ENCODE assay signal across 10 mouse cellular contexts in genomic region chr11:11499944-11500343, GRCm38 (mm10). TPM values are rescaled to one million over a fixed set of nuclear protein-coding genes. Genes with fewer than 3 reads are reported as not detected.
A peak's percentile ranks its signal among the peaks of the same experiment; 100 is the strongest.
DNase-seq lines count a peak whose midpoint lies in the region; ATAC-seq lines count a peak whose summit lies in the region.
"Had no signal": no experiment of that assay in that cellular context is flagged by ENCODE, and none has a peak within 500 bp of the region (broad histone marks: within the 10 kb centered on the region; RNA-seq: fewer than 3 reads in every experiment).

No protein-coding gene starts in this region.

- no peak overlapping the region for H3K9ac ChIP-seq in kidney, embryonic 16.5 days (replicated peaks; ENCODE audit: low read length)
- no peak overlapping the region for H3K9ac ChIP-seq in forebrain, embryonic 14.5 days (ENCODE audit: low read length)
- H3K9ac ChIP-seq in limb, embryonic 11.5 days (ENCODE audit: low read length) = no peak overlapping the region
- H3K9ac ChIP-seq: limb, embryonic 12.5 days had no signal

- ATAC-seq in kidney, embryonic 16.5 days (ENCODE audit: low FRiP score, low TSS enrichment) = no peak
- ATAC-seq in CD4-positive, CD25-positive, alpha-beta regulatory T cell, adult 4 months = peak; percentile 74
- ATAC-seq in forebrain, embryonic 14.5 days = no peak
- ATAC-seq in limb, embryonic 11.5 days (ENCODE audit: insufficient number of reproducible peaks, low FRiP score, low TSS enrichment, low read depth) = no peak

- H3K27ac ChIP-seq in kidney, embryonic 16.5 days (ENCODE audit: low read length) = no peak overlapping the region
- H3K27ac ChIP-seq in forebrain, embryonic 14.5 days (ENCODE audit: low read depth, low read length) = no peak overlapping the region
- no peak overlapping the region for H3K27ac ChIP-seq in limb, embryonic 11.5 days (replicated peaks; ENCODE audit: low read depth, low read length)
- H3K27ac ChIP-seq: limb, embryonic 12.5 days had no signal

- H3K4me1 ChIP-seq in kidney, embryonic 16.5 days (ENCODE audit: insufficient read depth, low read length) = no peaks in the 10 kb centered on the region
- H3K4me1 ChIP-seq in forebrain, embryonic 14.5 days (ENCODE audit: control insufficient read depth, insufficient read depth, low read length) = no peaks in the 10 kb centered on the region
- H3K4me1 ChIP-seq in limb, embryonic 11.5 days (ENCODE audit: control insufficient read depth, insufficient read depth, low read length) = no peaks in the 10 kb centered on the region
- H3K4me1 ChIP-seq: limb, embryonic 12.5 days had no signal

- WGBS in kidney, embryonic 16.5 days = 25% methylated on average over 10 of the region's 10 CpGs
- 20% methylated on average over 10 of the region's 10 CpGs for WGBS in forebrain, embryonic 14.5 days
- 22% methylated on average over 10 of the region's 10 CpGs for WGBS in limb, embryonic 11.5 days

- H3K9me3 ChIP-seq in kidney, embryonic 16.5 days (ENCODE audit: low read length) = no peaks in the 10 kb centered on the region
- no peaks in the 10 kb centered on the region for H3K9me3 ChIP-seq in forebrain, embryonic 14.5 days (replicated peaks; ENCODE audit: control insufficient read depth, low read length)
- no peaks in the 10 kb centered on the region for H3K9me3 ChIP-seq in limb, embryonic 11.5 days (ENCODE audit: control insufficient read depth, low read length)
- H3K9me3 ChIP-seq: limb, embryonic 12.5 days had no signal

- H3K4me3 ChIP-seq in kidney, embryonic 16.5 days (ENCODE audit: low read length) = no peak overlapping the region
- H3K4me3 ChIP-seq in forebrain, embryonic 14.5 days (ENCODE audit: low read depth, low read length) = no peak overlapping the region
- no peak overlapping the region for H3K4me3 ChIP-seq in limb, embryonic 11.5 days (ENCODE audit: low read depth, low read length)
- H3K4me3 ChIP-seq: erythroblast, embryonic 14.5 days; limb, embryonic 12.5 days had no signal

- H3K4me2 ChIP-seq in kidney, embryonic 16.5 days (replicated peaks; ENCODE audit: low read depth, low read length) = no peak overlapping the region
- no peak overlapping the region for H3K4me2 ChIP-seq in forebrain, embryonic 14.5 days (ENCODE audit: low read length)
- H3K4me2 ChIP-seq in limb, embryonic 11.5 days (ENCODE audit: low read depth, severe bottlenecking) = no peak overlapping the region
- H3K4me2 ChIP-seq: limb, embryonic 12.5 days had no signal

- DNase-seq in kidney, adult 9 months = peak; percentile 25
- DNase-seq in NIH3T3 (ENCODE audit: low read depth) = peak; percentile 52
- peak; percentile 32 for DNase-seq in forebrain, embryonic 14.5 days (ENCODE audit: low spot score)
- DNase-seq in limb, embryonic 11.5 days (ENCODE audit: low spot score) = peak; percentile 42
- peak; percentile 76 for DNase-seq in thymus, postnatal 14 days
- DNase-seq in cerebellum, postnatal 36 days = no peak

- no peaks in the 10 kb centered on the region for H3K36me3 ChIP-seq in kidney, embryonic 16.5 days (ENCODE audit: insufficient read depth, low read length)
- no peaks in the 10 kb centered on the region for H3K36me3 ChIP-seq in forebrain, embryonic 14.5 days (ENCODE audit: control insufficient read depth, insufficient read depth, low read length)
- no peaks in the 10 kb centered on the region for H3K36me3 ChIP-seq in limb, embryonic 11.5 days (ENCODE audit: control insufficient read depth, insufficient read depth, low read length)
- H3K36me3 ChIP-seq: limb, embryonic 12.5 days had no signal

- no peaks in the 10 kb centered on the region for H3K27me3 ChIP-seq in kidney, embryonic 16.5 days (ENCODE audit: insufficient read depth, low read length)
- no peaks in the 10 kb centered on the region for H3K27me3 ChIP-seq in forebrain, embryonic 14.5 days (replicated peaks; ENCODE audit: control insufficient read depth, insufficient read depth, low read length)
- no peaks in the 10 kb centered on the region for H3K27me3 ChIP-seq in limb, embryonic 11.5 days (ENCODE audit: control insufficient read depth, insufficient read depth, low read length)
- H3K27me3 ChIP-seq: limb, embryonic 12.5 days had no signal

RNA-seq across cellular contexts. Expression of gene Zpbp, which starts 37.7 kb away (rescaled TPM):
- polyA plus RNA-seq in kidney, embryonic 16.5 days (2015; fragmentation: Nextera tagmentation; extraction: Ambion mirVana) = 0.63 and 0.77 TPM in 2 replicates
- under 1 TPM; 0.27 TPM for polyA plus RNA-seq in CD4-positive, CD25-positive, alpha-beta regulatory T cell, adult 4 months (2017; shearing (Covaris generic))
- polyA plus RNA-seq in forebrain, embryonic 14.5 days (2014; fragmentation: Nextera tagmentation; extraction: Ambion mirVana) = 0.55 and 0.56 TPM in 2 replicates
- polyA plus RNA-seq in limb, embryonic 11.5 days (2014; fragmentation: Nextera tagmentation; extraction: Ambion mirVana) = 0.41 and 0.83 TPM in 2 replicates
- polyA plus RNA-seq: erythroblast, embryonic 14.5 days had no signal

RNA-seq across cellular contexts. Expression of gene Spata48, which starts 38.0 kb away (rescaled TPM):
- 1.4 and 2.1 TPM in 2 replicates for polyA plus RNA-seq in kidney, embryonic 16.5 days (2015; fragmentation: Nextera tagmentation; extraction: Ambion mirVana)
- polyA plus RNA-seq in CD4-positive, CD25-positive, alpha-beta regulatory T cell, adult 4 months (2017; shearing (Covaris generic)) = under 1 TPM in 1 of 2 experiments, not detected in 1; 0.90 TPM
- polyA plus RNA-seq in forebrain, embryonic 14.5 days (2014; fragmentation: Nextera tagmentation; extraction: Ambion mirVana) = 1.2 TPM in 1 of 2 replicates, not detected in the other
- polyA plus RNA-seq in limb, embryonic 11.5 days (2014; fragmentation: Nextera tagmentation; extraction: Ambion mirVana) = 2.5 and 3.2 TPM in 2 replicates

Comparison
In these comparisons a context has a peak if more than half of its experiments do, and no peak if none do; other contexts are left out.
1. DNase-seq: peak in kidney, adult 9 months (single experiment), NIH3T3 (single experiment), forebrain, embryonic 14.5 days (single experiment), limb, embryonic 11.5 days (single experiment) and thymus, postnatal 14 days (single experiment); none in cerebellum, postnatal 36 days (0 of 2).